Mouse (Mus musculus) liver, postnatal 0 days (tissue): ENCODE measurements around the gene Slc25a30.

Experiments used
- CTCF ChIP-seq: sonication (generic); IDR thresholded peaks from 2 replicates; pipeline ENCODE4 v1.5.1; 2016; ENCODE audit warnings: antibody characterized with exemption, low read depth
- EP300 ChIP-seq: IDR thresholded peaks from 2 replicates; pipeline ENCODE4 v1.6.1; 2016; ENCODE audit warnings: antibody characterized with exemption, low read depth, mild to moderate bottlenecking

- no peak; the same call in 1 of the 2 replicates for TF ChIP-seq CTCF
- no peak for TF ChIP-seq EP300
Observed at GRCm38 (mm10) chr14:75786424-75786867, 391 bp downstream of the Slc25a30 start.
